ENCODE assay signal across 31 mouse cellular contexts in genomic region chr7:67883040-67883439, GRCm38 (mm10).
"Had no signal": no experiment of that assay in that cellular context is flagged by ENCODE, and none has a peak within 500 bp of the region (broad histone marks: within the 10 kb centered on the region; RNA-seq: fewer than 3 reads in every experiment).

No protein-coding gene starts in this region.

- H3K9ac ChIP-seq: limb, embryonic 12.5 days; limb, embryonic 13.5 days; limb, embryonic 15.5 days; liver, embryonic 12.5 days; liver, embryonic 13.5 days; liver, embryonic 14.5 days; liver, embryonic 15.5 days; liver, postnatal 0 days; lung, embryonic 14.5 days; lung, embryonic 15.5 days; midbrain, embryonic 12.5 days; midbrain, embryonic 13.5 days; midbrain, embryonic 15.5 days; neural tube, embryonic 12.5 days; neural tube, embryonic 13.5 days had no signal

- H3K36me3 ChIP-seq: limb, embryonic 10.5 days; limb, embryonic 12.5 days; limb, embryonic 13.5 days; limb, embryonic 15.5 days; liver, embryonic 12.5 days; liver, embryonic 13.5 days; liver, embryonic 15.5 days; lung, embryonic 15.5 days; midbrain, embryonic 10.5 days; midbrain, embryonic 12.5 days; midbrain, embryonic 13.5 days; midbrain, embryonic 15.5 days; neural tube, embryonic 12.5 days; neural tube, embryonic 13.5 days had no signal

- H3K27ac ChIP-seq: left cerebral cortex, adult 2 months; limb, embryonic 10.5 days; limb, embryonic 12.5 days; limb, embryonic 13.5 days; limb, embryonic 15.5 days; liver, embryonic 12.5 days; liver, embryonic 13.5 days; liver, embryonic 14.5 days; liver, embryonic 15.5 days; lung, embryonic 15.5 days; macrophage; midbrain, embryonic 10.5 days; midbrain, embryonic 12.5 days; midbrain, embryonic 13.5 days; midbrain, embryonic 15.5 days; neural tube, embryonic 12.5 days; neural tube, embryonic 13.5 days had no signal

- H3K4me1 ChIP-seq: limb, embryonic 12.5 days; limb, embryonic 15.5 days; liver, embryonic 12.5 days; liver, embryonic 13.5 days; liver, embryonic 15.5 days; lung, embryonic 15.5 days; megakaryocyte, embryonic 14.5 days; midbrain, embryonic 10.5 days; midbrain, embryonic 12.5 days; midbrain, embryonic 13.5 days; midbrain, embryonic 15.5 days; neural tube, embryonic 13.5 days had no signal

- ATAC-seq: liver, embryonic 12.5 days; liver, postnatal 0 days; lung, postnatal 0 days; midbrain, embryonic 13.5 days; midbrain, embryonic 15.5 days; midbrain, embryonic 16.5 days had no signal

- H3K27me3 ChIP-seq: limb, embryonic 12.5 days; limb, embryonic 13.5 days; limb, embryonic 15.5 days; liver, embryonic 12.5 days; liver, embryonic 13.5 days; liver, embryonic 15.5 days; lung, embryonic 15.5 days; midbrain, embryonic 12.5 days; midbrain, embryonic 13.5 days; midbrain, embryonic 15.5 days; neural tube, embryonic 12.5 days; neural tube, embryonic 13.5 days had no signal

- H3K9me3 ChIP-seq: limb, embryonic 10.5 days; limb, embryonic 12.5 days; limb, embryonic 13.5 days; limb, embryonic 15.5 days; liver, embryonic 12.5 days; liver, embryonic 13.5 days; liver, embryonic 15.5 days; lung, embryonic 15.5 days; midbrain, embryonic 10.5 days; midbrain, embryonic 12.5 days; midbrain, embryonic 13.5 days; midbrain, embryonic 15.5 days; neural tube, embryonic 12.5 days; neural tube, embryonic 13.5 days had no signal

- H3K4me3 ChIP-seq: left cerebral cortex, adult 2 months; limb, embryonic 10.5 days; limb, embryonic 12.5 days; limb, embryonic 13.5 days; limb, embryonic 15.5 days; liver, embryonic 12.5 days; liver, embryonic 13.5 days; liver, embryonic 15.5 days; lung, embryonic 15.5 days; megakaryocyte, embryonic 14.5 days; midbrain, embryonic 10.5 days; midbrain, embryonic 12.5 days; midbrain, embryonic 13.5 days; midbrain, embryonic 15.5 days; myocyte; neural tube, embryonic 12.5 days; neural tube, embryonic 13.5 days had no signal

- DNase-seq: left cerebral cortex, postnatal 4 days; liver; liver, embryonic 13.5 days; liver, postnatal 0 days; lung, adult 2 months; lung, embryonic 14.5 days; lung, postnatal 10 days; lung, postnatal 14 days; lung, postnatal 36 days; lung, postnatal 4 days; midbrain, embryonic 14.5 days had no signal

- H3K4me2 ChIP-seq: limb, embryonic 12.5 days; limb, embryonic 13.5 days; limb, embryonic 15.5 days; liver, embryonic 12.5 days; liver, embryonic 13.5 days; liver, embryonic 15.5 days; lung, embryonic 14.5 days; lung, embryonic 15.5 days; midbrain, embryonic 12.5 days; midbrain, embryonic 13.5 days; midbrain, embryonic 15.5 days; neural tube, embryonic 12.5 days; neural tube, embryonic 13.5 days had no signal
